Comparison of ENCODE assay signal across 18 mouse cellular contexts in the genomic region with DNA sequence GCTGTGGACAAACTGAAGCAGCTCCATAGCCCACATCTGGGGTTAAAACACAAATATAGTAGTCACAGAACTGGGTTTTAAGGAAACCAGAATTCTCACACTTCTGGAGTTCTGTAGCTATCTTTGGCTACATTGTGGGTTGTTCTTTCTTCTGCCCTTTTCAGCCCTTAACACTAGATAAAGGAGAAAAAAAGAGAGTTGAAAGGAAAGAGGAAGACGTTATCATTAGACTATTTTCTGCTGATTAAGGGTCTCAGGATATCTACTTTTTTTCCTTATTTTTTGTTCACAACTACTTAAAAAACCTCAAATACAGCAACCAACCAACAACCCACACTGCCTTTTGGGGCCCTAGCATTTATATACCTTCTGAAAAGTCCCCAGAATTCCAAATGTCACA.
"Had no signal": no experiment of that assay in that cellular context is flagged by ENCODE, and none has a peak within 500 bp of the region (broad histone marks: within the 10 kb centered on the region; RNA-seq: fewer than 3 reads in every experiment).

No protein-coding gene starts in this region.

- H3K27ac ChIP-seq: liver, embryonic 15.5 days; lung, embryonic 15.5 days; macrophage; midbrain, embryonic 13.5 days; midbrain, embryonic 15.5 days; neural tube, embryonic 12.5 days had no signal

- ATAC-seq: liver, postnatal 0 days; midbrain, embryonic 13.5 days; midbrain, embryonic 15.5 days had no signal

- H3K4me3 ChIP-seq: liver, embryonic 15.5 days; lung, embryonic 15.5 days; midbrain, embryonic 13.5 days; midbrain, embryonic 15.5 days; neural tube, embryonic 12.5 days had no signal

- H3K4me2 ChIP-seq: liver, embryonic 15.5 days; lung, embryonic 15.5 days; midbrain, embryonic 11.5 days; midbrain, embryonic 13.5 days; midbrain, embryonic 15.5 days; neural tube, embryonic 12.5 days had no signal

- H3K4me1 ChIP-seq: liver, embryonic 15.5 days; midbrain, embryonic 13.5 days; midbrain, embryonic 15.5 days; neural tube, embryonic 12.5 days had no signal

- H3K9ac ChIP-seq: liver, embryonic 15.5 days; liver, postnatal 0 days; lung, embryonic 15.5 days; midbrain, embryonic 13.5 days; midbrain, embryonic 15.5 days; neural tube, embryonic 12.5 days had no signal

- H3K36me3 ChIP-seq: midbrain, embryonic 15.5 days; neural tube, embryonic 12.5 days had no signal

- DNase-seq: liver, postnatal 0 days; lung, adult 2 months; lung, postnatal 14 days; retina, postnatal 1 day; right cerebral cortex, adult 18-20 months; right cerebral cortex, postnatal 25 days; right cerebral cortex, postnatal 4 days; spleen, adult 18-20 months; thymus, adult 18-20 months; thymus, postnatal 14 days; thymus, postnatal 36 days had no signal

- H3K9me3 ChIP-seq: liver, embryonic 15.5 days; lung, embryonic 15.5 days; midbrain, embryonic 13.5 days; midbrain, embryonic 15.5 days; neural tube, embryonic 12.5 days had no signal

- H3K27me3 ChIP-seq: liver, embryonic 15.5 days; lung, embryonic 15.5 days; midbrain, embryonic 13.5 days; midbrain, embryonic 15.5 days; neural tube, embryonic 12.5 days had no signal
